Mouse (Mus musculus): ENCODE results near the gene Tbcc.

GRCm38 (mm10) chr17:46895426-46895825 is 4.9 kb downstream of the Tbcc start:
- TF ChIP-seq POLR2A (IDR thresholded peaks at IDR 0.05; ENCODE audit: low read depth, low read length), result no peak
- no peak for TF ChIP-seq CTCF (conservative IDR thresholded peaks at IDR 0.05; ENCODE audit: insufficient read depth, insufficient read length, low read depth, low read length)
